Mouse (Mus musculus): ENCODE results near the gene Frat2.

DNA sequence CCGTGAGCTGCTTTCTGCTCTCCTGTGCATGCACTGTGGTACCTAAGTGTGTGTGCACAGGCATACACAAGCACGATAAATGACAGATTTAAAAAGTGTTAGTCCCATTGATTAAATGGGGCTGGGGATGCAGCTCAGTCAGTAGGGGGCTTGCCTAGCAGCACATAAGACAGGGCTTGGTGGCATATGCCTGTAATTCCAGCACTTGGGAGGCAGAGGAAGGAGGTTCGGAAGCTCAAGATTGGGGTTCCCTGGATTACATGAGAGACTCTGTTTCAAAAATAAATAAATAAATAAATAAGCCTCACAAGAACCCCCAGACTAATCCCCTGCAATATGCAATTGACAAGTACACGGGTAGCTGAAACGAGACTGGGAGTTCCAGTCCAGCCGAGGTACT, 47.5 kb downstream of the Frat2 start:
- no peak for TF ChIP-seq CTCF (IDR thresholded peaks at IDR 0.05; ENCODE audit: extremely low read depth, insufficient read depth, low read length)
- TF ChIP-seq POLR2A (IDR thresholded peaks at IDR 0.05; ENCODE audit: extremely low read depth, insufficient read depth, low read length) = no peak
